26 mouse cellular contexts compared by ENCODE assay signal in the genomic region with DNA sequence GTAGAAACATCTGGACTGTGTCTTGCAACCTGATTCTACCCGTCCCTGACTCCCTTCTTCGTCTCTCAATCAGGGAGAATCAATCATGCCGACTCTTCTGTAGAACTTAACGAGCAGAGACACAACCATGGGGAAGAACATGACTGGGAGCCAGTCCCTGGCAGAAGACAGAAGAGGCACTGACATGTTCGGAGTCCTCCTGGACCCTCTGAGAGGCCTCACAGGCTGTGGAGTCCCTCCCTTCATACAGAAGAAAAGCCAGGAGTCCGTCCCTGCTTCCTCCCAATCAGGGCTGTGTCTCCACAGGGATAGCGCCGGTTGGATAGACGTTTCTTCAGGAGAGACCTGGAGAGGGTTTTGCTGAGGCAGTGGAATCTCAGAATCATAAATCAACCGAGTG.
A peak's percentile ranks its signal among the peaks of the same experiment; 100 is the strongest.
DNase-seq lines count a peak whose midpoint lies in the region; ATAC-seq lines count a peak whose summit lies in the region.
"Had no signal": no experiment of that assay in that cellular context is flagged by ENCODE, and none has a peak within 500 bp of the region (broad histone marks: within the 10 kb centered on the region; RNA-seq: fewer than 3 reads in every experiment).

No protein-coding gene starts in this region.

- WGBS in kidney, embryonic 15.5 days, result 26% methylated on average over 10 of the region's 10 CpGs
- 73% methylated on average over 10 of the region's 10 CpGs for WGBS in embryonic facial prominence, embryonic 10.5 days
- WGBS in embryonic facial prominence, embryonic 12.5 days, result 55% methylated on average over 10 of the region's 10 CpGs
- 74% methylated on average over 10 of the region's 10 CpGs for WGBS in hindbrain, embryonic 10.5 days

- no peak overlapping the region for H3K9ac ChIP-seq in kidney, embryonic 15.5 days
- no peak overlapping the region for H3K9ac ChIP-seq in embryonic facial prominence, embryonic 12.5 days
- H3K9ac ChIP-seq: forebrain, embryonic 12.5 days; heart, embryonic 12.5 days; liver, embryonic 13.5 days had no signal

- ATAC-seq in kidney, embryonic 15.5 days (replicated peaks; ENCODE audit: low FRiP score), result no peak
- no peak for ATAC-seq in embryonic facial prominence, embryonic 12.5 days (ENCODE audit: insufficient number of reproducible peaks, insufficient read depth, low FRiP score, low TSS enrichment)
- ATAC-seq: activated CD4-positive, CD25-positive, alpha-beta regulatory T cell, adult 4 months; hindbrain, postnatal 0 days had no signal

- H3K4me2 ChIP-seq in kidney, embryonic 15.5 days, result peak overlapping the region; percentile 20; the same call in 1 of the 2 replicates
- no peak overlapping the region for H3K4me2 ChIP-seq in embryonic facial prominence, embryonic 12.5 days (replicated peaks)
- H3K4me2 ChIP-seq: forebrain, embryonic 12.5 days; heart, embryonic 12.5 days; liver, embryonic 13.5 days had no signal

- peaks cover 55% of the 10 kb centered on the region for H3K4me1 ChIP-seq in kidney, embryonic 15.5 days
- peaks cover 54% of the 10 kb centered on the region for H3K4me1 ChIP-seq in embryonic facial prominence, embryonic 10.5 days
- peaks cover 38% of the 10 kb centered on the region for H3K4me1 ChIP-seq in embryonic facial prominence, embryonic 12.5 days
- H3K4me1 ChIP-seq in hindbrain, embryonic 10.5 days (replicated peaks), result peaks cover 41% of the 10 kb centered on the region
- H3K4me1 ChIP-seq: liver, embryonic 13.5 days; megakaryocyte, embryonic 14.5 days had no signal

- H3K9me3 ChIP-seq in kidney, embryonic 15.5 days (replicated peaks), result no peaks in the 10 kb centered on the region
- no peaks in the 10 kb centered on the region for H3K9me3 ChIP-seq in embryonic facial prominence, embryonic 10.5 days
- no peaks in the 10 kb centered on the region for H3K9me3 ChIP-seq in embryonic facial prominence, embryonic 12.5 days
- no peaks in the 10 kb centered on the region for H3K9me3 ChIP-seq in hindbrain, embryonic 10.5 days
- H3K9me3 ChIP-seq: forebrain, embryonic 12.5 days; heart, embryonic 12.5 days; liver, embryonic 13.5 days; megakaryocyte, embryonic 14.5 days had no signal

- H3K27me3 ChIP-seq in kidney, embryonic 15.5 days, result no peaks in the 10 kb centered on the region
- H3K27me3 ChIP-seq in embryonic facial prominence, embryonic 10.5 days (replicated peaks; ENCODE audit: low read depth, poor library complexity, severe bottlenecking), result no peaks in the 10 kb centered on the region
- H3K27me3 ChIP-seq in embryonic facial prominence, embryonic 12.5 days, result no peaks in the 10 kb centered on the region
- H3K27me3 ChIP-seq in hindbrain, embryonic 10.5 days (ENCODE audit: insufficient read depth, poor library complexity, severe bottlenecking), result peaks cover 12% of the 10 kb centered on the region
- H3K27me3 ChIP-seq: heart, embryonic 12.5 days; liver, embryonic 13.5 days had no signal

- no peak for DNase-seq in kidney, postnatal 4 days
- no peak for DNase-seq in embryonic facial prominence, embryonic 10.5 days (ENCODE audit: low spot score)
- DNase-seq in mesoderm, embryonic 11.5 days (ENCODE audit: low read depth, low spot score), result peak; percentile 23
- no peak for DNase-seq in hindbrain, embryonic 10.5 days (ENCODE audit: low spot score)
- no peak for DNase-seq in adrenal gland, adult 18-20 months (ENCODE audit: low spot score in 2 of 2)
- DNase-seq: adrenal gland, postnatal 10 days; cerebellum, adult 2 months; cerebellum, postnatal 25 days; gastrocnemius, adult 2 months; heart, postnatal 10 days; kidney, adult 2 months; liver, embryonic 13.5 days; lung, adult 2 months; midbrain, embryonic 14.5 days; retina, postnatal 1 day; right cerebral cortex, postnatal 25 days; spleen, adult 18-20 months; thymus, adult 18-20 months; thymus, postnatal 36 days had no signal

- no peak overlapping the region for H3K4me3 ChIP-seq in kidney, embryonic 15.5 days (replicated peaks)
- no peak overlapping the region for H3K4me3 ChIP-seq in embryonic facial prominence, embryonic 10.5 days
- H3K4me3 ChIP-seq in embryonic facial prominence, embryonic 12.5 days, result no peak overlapping the region
- H3K4me3 ChIP-seq in hindbrain, embryonic 10.5 days, result no peak overlapping the region
- H3K4me3 ChIP-seq: forebrain, embryonic 12.5 days; gastrocnemius, adult 2 months; heart, embryonic 12.5 days; liver, embryonic 13.5 days; megakaryocyte, embryonic 14.5 days had no signal

- peak overlapping the region; percentile 56 for H3K27ac ChIP-seq in kidney, embryonic 15.5 days
- H3K27ac ChIP-seq in embryonic facial prominence, embryonic 10.5 days (replicated peaks), result peak overlapping the region; percentile 15
- 0 out of 2 replicates have a peak overlapping the region, but pooled peaks have one; percentile 38 for H3K27ac ChIP-seq in embryonic facial prominence, embryonic 12.5 days
- no peak overlapping the region for H3K27ac ChIP-seq in hindbrain, embryonic 10.5 days
- H3K27ac ChIP-seq: forebrain, embryonic 12.5 days; gastrocnemius, adult 2 months; hindbrain, postnatal 0 days; liver, embryonic 13.5 days had no signal

- H3K36me3 ChIP-seq in kidney, embryonic 15.5 days, result no peaks in the 10 kb centered on the region
- no peaks in the 10 kb centered on the region for H3K36me3 ChIP-seq in embryonic facial prominence, embryonic 10.5 days (replicated peaks)
- H3K36me3 ChIP-seq in embryonic facial prominence, embryonic 12.5 days, result no peaks in the 10 kb centered on the region
- no peaks in the 10 kb centered on the region for H3K36me3 ChIP-seq in hindbrain, embryonic 10.5 days
- H3K36me3 ChIP-seq: forebrain, embryonic 12.5 days; heart, embryonic 12.5 days; liver, embryonic 13.5 days had no signal
